Mouse (Mus musculus) heart, postnatal 36 days (tissue): ENCODE measurements around the gene Ghrl. TPM values are rescaled to one million over a fixed set of nuclear protein-coding genes. Genes with fewer than 3 reads are reported as not detected.

Experiments
- DNase-seq, 2 experiments: peaks; one replicate each; pipeline ENCODE4 v3.0.0; 2021 to 2022
- intact Hi-C: fragments of 180-260 bp; cut with DNase I; formaldehyde crosslinking; loops from one replicate; pipeline ENCODE4 v1.15.1; 2025
- total RNA-seq, 2 experiments: library from RNA; stranded (reverse); gene quantifications; 2 replicates each; pipeline ENCODE4 v1.2.3; 2021

Ghrl gene
- total RNA-seq, 2 experiments from 2014 or later = not detected

DNA sequence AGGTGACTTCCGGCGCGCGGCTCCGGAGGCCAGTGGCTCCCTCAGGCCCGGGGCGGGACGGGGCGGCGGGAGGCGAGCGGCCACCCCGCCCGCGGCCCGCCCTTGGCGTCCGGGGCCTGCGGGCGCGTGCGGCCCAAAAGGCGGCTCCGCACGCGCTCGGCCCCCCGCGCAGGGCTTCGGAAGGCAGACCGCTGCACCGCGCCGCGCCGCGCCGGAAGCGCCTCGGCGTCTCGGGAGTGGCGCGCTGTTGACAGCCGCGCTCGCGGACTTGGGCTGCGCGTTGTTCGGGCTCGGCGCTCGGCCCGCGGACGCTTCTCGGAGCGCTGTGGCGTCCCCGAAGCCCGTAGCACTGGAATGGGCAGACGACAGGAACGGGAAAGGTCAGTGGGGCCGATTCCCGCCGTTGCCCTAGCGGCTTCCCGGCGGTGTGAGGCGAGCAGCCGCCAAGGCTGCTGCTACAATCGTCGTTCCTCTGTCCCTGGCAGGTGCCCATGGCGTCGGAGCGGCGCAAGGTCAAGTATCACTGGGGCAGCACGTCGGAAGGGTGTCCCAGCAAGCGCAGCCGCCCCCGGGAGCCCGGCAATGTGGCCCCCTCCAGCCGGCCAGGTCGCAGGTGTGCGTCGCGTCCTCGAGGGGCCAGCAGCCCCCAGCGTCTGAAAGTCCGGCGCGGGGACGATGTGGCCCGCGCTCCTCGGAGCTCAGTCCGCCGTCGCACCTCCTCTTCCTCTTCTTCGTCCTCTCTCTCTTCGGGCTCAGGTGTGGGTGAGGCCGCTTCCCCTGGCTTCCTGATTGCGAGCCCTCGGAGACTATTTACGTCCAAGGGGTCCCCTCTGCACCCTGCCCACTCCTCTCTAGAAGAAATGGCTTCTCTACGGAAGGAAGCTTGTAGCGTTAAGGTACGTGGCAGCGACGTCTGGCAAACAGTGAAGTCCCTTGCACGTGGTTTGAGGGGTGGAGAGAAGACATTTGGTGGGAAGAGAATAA lies 22.2 kb downstream of the Ghrl start:
- intact Hi-C loops = loop anchor here (2.0 to 5.0 kb wide), 3 partner anchors 39 to 165 kb away; partner anchors contain the start of genes Emc3, Fancd2 and Irak2
- peak in 1 of 2 experiments; percentile 48 for DNase-seq

DNA sequence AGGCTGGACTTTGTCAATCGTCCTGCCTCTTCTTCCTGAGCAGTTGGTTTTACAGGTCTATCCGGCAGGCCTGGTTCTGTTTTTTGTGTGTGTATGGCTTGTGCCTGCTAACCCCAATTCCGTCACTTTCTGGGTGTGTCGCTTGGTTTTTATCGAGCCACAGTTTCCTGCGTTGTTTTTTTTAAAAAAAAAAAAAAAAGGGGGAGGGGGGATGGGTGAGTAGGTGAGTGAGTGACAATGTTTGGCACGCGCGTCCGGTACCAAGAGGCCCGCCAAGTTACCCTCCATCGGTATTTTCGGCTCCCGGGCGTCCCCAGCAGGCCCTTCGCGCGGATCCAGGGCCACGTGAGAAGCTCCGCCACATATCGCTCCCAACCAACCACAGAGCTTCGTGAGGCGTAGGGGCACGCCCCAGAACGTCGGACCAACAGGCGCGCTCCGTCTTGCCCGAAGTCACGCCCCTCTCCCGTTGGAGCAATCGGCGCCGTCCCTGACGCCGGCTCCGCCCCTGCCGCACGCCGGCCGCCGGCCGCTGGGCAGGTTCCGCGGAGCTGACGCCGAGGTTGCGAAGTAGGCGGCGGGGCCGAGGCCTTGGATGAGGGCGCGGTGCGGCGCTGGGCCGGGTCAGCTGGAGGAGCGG lies 23.0 kb downstream of the Ghrl start, which contains the start of gene Tatdn2:
TSS of gene Tatdn2 (plus strand) at position 469 of the 640 bp plus-strand sequence.
- intact Hi-C loops = loop anchor here (1.0 to 5.0 kb wide), 3 partner anchors 15 to 164 kb away; partner anchors contain the start of genes Emc3, Fancd2 and Irak2
- DNase-seq = peak; percentile 93 to 95

DNA sequence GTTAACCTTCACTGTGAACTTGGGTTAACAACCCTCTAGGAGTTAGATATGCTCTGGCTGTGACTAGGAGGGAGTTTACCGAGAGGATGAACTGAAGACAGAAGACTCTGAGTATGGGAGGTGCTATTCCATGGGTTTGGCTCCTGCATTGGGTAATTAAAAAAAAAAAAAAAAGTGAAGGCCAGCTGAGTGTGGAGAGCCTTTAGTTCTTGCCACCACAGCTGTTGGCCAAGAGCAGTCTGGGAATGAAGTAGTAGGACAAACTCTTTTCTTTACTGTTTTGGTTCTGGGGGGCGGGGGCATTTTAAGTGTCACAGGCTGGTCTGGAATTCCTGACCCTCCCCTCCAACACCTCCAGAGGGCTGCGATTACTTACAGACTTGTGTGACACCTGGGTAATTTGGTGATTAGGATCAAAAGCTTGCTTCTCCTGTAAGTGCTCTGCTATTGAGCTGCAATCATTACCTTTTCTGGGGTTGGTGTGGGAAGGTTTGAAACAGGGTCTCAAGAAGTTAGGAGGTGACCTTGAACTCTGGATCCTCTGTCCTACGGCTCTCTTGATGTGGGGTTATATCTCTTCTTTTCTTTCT lies 23.8 kb downstream of the Ghrl start:
- peak in 1 of 2 experiments; percentile 16 for DNase-seq

DNA sequence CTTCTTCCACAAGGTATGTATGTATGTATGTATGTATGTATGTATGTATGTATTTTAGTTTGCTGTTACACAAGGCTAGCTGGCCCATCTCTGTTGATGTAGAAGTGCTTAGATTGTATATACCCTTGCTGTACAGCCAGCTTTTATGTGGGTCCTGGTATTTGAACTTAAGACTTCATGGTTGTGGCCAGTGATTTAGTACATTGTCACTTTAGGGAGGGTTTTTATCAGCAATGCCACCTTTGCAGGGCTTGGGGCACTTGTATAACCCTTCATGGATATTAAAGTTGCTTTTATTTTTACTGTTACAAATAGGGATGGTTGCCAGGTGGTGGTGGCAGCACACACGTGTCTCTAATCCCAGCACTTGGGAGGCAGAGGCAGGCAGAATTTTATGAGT lies 24.5 kb downstream of the Ghrl start:
- no peak for DNase-seq
- intact Hi-C loops = loop anchor here (5.0 kb wide), 2 partner anchors 58 to 163 kb away; partner anchors contain the start of genes Emc3, Fancd2 and Irak2

More for the DNA sequence above, 23.8 kb downstream of the Ghrl start:
- intact Hi-C loops = loop anchor here (1.0 to 5.0 kb wide), 3 partner anchors 15 to 164 kb away; partner anchors contain the start of genes Emc3, Fancd2 and Irak2

DNA sequence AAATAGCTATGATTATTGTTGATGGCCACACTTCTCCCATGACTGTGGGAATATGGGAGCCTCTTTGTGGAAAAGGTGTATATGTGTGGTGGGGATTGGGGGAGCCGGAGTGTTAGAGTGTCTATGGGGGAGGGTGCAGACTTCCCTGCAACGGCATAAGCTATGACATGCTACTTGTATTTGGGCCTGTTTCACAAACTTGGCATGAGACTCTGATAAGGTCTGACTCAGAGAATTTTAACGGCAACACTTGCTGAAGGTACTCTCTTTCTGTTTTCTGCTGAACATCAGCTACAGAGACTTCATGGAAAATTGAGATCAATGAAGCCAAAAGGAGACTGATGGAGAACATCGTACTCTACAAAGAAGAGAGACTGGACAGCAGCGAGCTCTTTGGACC lies 26.3 kb downstream of the Ghrl start:
- no peak for DNase-seq
- intact Hi-C loops = no loop called here

DNA sequence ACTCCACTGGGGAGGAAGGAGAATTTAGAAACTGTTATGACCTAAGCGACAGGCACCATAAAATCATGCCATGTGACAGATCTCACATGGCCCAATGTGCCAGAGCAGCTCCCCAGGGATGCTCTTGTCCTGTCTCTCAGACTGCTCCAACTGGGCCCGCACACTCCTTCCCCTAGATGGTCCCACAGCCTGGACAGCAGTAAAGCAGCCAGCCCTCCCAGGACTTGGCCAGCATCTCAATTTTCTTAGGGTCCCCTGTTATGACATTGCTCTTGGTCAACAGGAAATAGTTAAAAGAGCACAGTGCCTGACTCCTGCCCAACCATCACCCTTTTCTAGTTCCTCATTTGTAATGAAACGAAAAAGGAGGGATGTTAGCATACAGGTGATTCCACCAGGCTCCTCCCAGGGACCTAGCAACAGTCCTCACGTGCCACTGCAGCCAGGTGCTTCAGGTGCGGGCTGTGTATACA lies 27.0 kb downstream of the Ghrl start:
- no peak for DNase-seq
- intact Hi-C loops = no loop called here

DNA sequence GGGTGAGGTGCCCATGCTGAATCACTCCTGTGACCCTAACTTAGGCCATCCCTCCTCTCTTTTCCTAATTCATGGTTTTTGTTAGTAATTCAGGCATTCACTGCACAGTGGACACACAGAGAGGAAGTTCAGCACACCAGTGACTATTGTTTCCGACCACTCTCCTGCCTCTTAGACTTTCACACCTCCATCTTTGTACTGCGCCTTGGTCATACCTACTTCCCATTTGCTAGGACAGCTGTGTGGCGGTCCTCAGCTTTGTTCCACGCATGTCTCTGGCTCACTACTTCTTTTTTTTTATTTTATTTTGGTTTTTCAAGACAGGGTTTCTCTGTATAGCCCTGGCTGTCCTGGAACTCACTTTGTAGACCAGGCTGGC lies 28.6 kb downstream of the Ghrl start:
- intact Hi-C loops = no loop called here

DNA sequence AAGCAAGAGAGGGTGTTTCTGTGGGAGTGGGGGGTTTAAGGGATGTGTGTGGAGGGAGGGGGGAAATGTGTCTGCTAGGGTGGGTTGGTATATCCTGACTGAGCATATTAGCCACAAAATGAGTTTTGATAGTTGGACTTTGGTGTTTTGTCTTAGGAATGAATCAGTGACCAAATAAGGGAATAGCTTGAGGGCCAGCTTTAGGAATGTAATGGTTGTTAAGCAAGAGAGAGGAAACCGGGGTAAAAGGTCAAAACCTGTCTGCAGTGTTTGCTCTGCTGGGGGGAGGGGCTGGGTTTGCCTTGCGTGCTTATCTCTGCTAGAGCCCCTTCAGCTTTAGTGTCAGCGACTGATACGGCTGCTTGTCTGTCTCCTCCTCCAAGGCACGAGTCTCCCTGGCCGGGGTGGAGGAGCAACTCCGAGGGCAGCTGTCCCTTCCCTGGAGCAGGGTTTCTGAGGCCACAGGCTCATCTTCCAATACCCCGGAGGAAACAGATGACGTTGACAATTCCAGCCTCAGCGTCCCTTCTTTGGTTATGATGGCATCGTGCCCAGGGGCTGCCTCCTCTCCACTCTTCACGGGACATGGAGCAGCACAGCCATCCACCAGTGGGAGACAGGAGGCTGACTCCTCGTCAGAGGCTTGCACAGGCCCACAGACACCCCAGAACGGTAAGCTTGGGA lies 29.1 kb downstream of the Ghrl start:
- DNase-seq = no peak

More for the DNA sequence above, 28.6 kb downstream of the Ghrl start:
- DNase-seq = no peak

DNA sequence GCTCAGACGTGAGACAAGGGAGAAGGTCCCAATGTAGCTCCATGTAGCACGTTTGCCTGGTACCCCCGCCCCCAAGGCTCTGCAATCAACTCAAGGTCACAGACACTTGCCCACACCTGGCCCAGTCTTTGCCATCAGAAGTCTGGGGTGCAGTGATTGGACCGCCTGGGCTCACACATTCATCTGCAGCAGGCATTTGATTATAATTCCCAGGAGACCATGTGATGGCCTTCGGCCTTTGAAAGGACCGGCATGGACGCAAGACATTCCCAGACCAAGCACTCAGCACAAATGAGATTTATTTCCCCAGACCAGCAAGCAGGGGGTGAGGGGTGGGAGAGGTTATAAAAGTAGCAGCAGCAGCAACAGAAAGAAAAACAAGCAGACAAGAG lies 29.7 kb downstream of the Ghrl start:
- no peak for DNase-seq
- intact Hi-C loops = no loop called here

More for the DNA sequence above, 29.1 kb downstream of the Ghrl start:
- intact Hi-C loops = no loop called here

DNA sequence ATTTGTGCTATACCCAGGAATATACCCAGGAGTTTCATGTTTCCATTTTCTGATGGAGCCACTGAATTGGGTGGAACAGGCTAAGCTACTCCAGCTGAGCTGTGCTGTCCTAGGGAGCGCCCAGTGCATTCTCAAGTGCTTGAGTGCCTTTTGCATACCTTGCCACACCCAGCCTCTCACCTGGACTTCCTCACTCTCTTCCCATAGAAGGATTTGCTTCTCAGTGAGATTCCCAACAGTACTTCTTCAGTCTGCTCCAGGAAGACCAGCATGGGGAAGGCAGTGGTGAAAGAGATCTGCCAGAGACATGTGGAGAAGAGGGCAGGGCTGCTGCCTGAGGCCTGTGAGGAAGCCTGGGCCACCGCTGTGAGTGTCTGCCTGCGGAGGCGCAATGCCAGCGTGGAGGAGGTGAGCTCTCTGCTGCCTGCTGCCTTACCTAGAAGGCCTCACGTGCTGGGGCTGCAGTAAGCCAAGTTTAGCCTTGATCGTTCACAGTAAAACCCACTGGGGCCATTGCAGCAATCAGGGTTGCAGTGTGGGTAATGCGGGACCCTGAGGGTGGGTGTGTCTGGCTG lies 33.0 kb downstream of the Ghrl start:
- no peak for DNase-seq
- intact Hi-C loops = no loop called here

DNA sequence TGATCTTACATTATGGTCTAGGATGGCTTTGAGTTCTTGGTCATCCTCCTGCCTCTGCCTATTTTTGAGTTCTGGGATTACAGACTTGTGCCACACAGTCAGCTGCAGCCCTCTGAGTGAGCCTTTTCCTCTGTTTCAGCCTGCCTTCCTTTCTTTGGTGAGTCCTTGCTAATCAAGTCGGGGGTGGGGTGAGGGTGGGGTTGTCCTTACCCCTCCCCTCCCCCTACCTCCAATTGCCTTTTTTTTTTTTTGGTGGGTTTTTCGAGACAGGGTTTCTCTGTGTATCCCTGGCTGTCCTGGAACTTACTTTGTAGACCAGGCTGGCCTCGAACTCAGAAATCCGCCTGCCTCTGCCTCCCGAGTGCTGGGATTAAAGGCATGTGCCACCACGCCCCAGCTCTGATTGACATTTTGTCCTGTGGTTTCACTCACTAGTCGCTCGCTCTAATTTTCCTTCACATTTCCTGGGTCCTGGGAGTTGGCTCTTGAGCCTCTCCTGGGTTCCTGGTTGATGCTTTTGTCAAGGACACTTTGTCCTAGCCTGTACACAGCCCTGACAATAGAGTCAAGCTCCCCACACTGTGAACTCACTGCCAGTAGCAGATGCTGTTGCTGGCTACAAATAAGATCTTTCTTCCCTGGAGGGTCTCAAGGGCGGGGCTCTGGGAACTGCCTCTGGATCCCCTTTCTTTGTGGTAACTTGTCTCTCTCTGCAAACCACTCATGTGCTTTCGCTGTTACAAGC lies 36.4 kb downstream of the Ghrl start:
- DNase-seq = no peak
- intact Hi-C loops = no loop called here

DNA sequence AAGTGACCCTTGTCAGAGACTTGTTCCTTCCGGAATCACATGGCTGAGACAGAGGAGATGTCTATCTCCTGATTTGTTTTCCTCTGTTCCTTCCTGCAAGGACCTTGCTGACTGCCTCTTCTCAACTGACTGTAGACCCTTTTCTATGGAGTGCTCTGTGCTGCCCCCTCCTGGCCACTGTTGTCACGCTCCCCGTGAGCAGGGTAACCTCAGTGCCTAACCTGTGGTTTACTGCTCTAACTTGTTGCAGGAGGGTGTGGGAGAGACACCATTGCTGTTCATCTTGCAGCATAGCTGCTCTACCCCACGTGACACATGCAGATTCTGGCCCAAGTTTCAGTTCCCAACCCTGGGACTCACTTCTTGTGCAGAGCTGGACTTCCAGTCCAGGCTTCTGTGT lies 38.4 kb downstream of the Ghrl start:
- intact Hi-C loops = loop anchor here (1.0 kb wide), 2 partner anchors 15 to 43 kb away; partner anchors contain the start of gene Irak2
- peak; percentile 87 to 93 for DNase-seq

DNA sequence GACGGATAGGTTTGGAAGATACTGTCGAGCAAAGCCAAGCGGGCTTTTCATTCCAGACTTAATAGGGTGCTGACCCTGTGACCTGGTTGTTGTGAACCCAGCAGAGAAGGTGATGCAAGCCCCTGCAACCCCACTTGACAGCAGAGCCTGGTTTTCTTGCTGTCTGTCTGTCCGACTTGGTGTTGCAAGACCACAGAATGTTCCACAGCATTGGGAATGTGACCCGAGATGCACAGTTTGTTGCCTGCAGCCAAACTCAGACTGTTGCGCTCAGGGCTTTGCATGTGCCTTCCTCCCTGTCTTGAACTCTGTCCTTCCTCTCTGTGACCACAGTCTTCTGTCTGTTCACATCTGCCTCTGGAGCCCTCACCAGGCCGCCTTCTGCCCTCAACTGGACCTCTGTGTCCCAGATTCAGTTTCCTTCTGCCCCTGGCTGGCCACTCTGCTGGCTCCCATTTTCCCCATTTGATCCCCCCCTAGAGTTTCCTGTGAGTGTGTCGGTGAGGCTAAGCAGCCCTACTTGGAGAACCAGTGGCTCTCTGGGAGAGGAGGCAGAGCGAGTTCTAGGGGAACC lies 39.6 kb downstream of the Ghrl start:
- no peak for DNase-seq
- intact Hi-C loops = no loop called here

DNA sequence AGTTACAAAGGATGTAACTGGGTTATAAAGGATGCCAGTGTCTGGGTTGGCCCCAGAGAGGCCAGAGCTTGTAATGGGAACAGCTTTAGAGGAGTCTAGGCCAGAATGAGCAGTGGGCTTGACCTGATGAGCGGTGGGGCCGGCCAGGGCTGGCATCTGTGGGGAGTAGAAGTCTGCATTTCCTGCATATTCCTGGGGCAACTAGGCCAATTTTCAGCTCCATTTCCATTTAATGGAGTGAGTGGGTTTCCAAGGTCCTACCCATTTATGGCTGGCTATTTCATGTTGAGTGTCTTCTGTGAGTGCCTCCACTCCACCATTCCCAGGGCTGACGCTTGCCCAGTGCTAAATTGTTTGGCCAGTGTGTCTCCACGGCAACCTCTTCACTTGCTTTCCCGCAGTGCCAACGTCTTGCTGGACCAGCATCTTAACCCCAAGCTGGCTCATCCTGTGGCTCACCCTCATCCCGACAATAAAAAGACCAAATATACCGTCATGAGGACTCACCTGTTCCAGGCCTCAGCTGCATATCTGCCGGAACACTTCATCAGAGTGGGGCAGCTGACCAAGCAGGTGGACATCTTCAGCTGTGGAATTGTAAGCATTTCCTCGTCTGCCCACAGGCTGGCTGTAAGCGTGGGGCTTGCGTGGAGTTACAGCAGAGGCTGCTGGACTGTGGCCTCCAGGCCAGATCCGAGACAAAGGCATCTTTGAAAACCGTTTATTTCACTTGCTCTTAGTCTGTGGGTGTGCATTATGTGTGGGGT lies 41.3 kb downstream of the Ghrl start:
- no peak for DNase-seq
- intact Hi-C loops = no loop called here

DNA sequence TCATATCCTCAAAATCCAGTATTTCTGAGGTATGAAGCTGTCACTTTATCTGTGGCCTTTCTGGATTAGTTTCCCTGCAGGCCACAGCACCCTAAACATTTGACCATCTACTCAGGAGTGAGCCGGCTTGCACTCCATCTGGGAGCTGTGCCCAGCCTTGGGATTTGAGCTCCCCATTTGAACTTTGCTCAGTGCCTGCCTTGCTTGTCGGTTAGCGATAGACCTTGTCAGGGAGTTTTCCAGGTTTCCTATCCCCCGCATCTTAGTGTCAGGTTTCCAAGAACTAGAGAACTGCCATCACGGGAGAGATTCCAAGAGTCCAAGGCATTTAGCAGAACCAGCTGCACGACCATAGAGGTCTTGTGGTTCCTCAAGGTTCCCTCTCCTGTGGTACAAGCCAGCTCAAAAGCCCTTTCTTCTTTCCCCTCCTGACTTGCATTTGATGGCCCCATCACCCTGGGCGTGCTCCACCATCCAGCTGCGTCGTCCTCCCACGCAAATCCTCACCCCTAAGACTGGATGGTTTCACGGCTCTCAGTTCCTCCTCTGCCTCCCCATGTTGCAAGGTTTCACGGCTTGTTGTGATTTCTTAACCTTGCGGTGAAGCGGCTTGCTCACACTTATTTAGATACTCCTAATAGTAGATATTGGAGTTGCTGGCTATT lies 42.5 kb downstream of the Ghrl start:
- intact Hi-C loops = no loop called here
- no peak for DNase-seq

DNA sequence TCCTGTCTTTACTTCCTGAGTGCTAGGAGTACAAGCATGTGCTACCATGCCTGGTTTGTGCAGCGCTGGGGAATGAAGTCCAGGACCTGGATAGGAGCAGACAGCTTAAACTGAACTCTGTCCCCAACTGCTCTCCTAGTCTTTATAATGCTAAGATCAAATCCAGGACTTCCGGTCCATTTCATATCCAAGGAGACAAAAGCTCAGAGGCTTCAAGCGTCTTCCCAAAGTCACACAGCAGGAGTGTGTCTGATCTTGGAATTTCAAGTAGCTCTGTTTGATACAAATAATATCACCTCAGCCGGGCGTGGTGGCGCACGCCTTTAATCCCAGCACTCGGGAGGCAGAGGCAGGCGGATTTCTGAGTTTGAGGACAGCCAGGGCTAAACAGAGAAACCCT lies 43.7 kb downstream of the Ghrl start:
- intact Hi-C loops = no loop called here
- no peak for DNase-seq

DNA sequence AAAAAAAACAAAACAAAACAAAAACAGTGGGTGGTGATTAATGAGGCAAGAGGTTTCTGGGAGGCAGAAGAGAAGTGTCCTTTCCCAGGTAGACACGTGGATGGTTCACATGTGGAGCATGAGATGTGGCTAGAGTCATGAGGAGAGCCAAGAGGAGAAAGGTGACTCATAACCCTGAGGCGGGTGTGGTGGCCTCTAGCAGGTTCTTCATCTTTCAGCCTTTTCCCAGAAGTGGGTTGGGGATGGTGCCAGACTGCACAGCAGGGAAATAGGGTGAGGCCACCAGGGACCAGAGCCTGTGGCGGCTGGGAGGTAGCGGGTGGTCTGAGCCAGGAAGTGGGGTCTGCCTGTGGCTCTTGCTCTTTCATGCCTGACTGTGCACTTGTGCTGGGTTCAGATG lies 44.4 kb downstream of the Ghrl start:
- intact Hi-C loops = no loop called here

More for the DNA sequence above, 44.4 kb downstream of the Ghrl start:
- no peak for DNase-seq
